Mouse (Mus musculus) natural killer cell, adult 2 months (primary cell): ENCODE results near the gene 9130409I23Rik.
A peak's percentile ranks its signal among the peaks of the same experiment; 100 is the strongest.
"Not testable (repeated sequence)": the region's sequence is repeated elsewhere in the genome, so short reads cannot be mapped to it uniquely, and the experiment has no call there.

Source experiments
- DNase-seq, 2 experiments: peaks; one replicate each; pipeline ENCODE4 v3.0.0; 2022; ENCODE audit warnings: low spot score in 2 of 2

9130409I23Rik gene

DNA sequence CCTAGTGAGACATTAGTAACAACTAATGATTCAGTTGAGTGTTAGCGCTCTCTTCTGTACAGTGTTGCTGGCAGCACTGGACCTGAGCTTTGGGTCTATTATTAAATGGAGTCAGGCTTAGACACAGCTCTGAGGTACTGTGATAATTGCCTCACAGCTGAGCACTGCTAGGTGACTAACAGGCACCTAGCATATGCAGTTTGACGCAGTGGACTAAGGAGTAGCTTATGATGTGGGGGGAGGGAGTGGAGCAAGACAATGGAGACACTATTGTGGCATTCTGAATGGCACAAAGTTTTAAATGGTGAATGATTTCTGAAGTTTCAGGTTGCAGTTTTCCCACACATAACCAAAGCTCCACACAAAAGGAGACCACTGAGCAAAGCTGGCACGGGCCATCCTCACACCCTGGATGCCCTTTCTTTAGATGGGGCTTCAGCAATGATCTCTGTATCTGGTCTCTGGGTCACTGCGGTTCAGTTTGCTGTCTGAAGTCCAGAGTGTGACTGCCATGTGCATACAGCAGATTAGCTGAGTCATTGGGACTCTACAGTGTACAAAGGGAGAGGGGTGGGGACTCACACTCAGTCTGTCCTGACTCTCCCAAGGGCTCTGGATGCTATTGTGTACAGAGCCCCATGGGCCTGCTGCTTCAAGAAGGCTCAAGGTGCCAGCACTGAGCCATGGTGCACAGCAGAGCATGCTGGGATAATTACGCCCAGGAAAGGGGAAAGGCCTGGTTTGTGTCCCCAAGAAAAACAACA, 15.8 kb upstream of the 9130409I23Rik start:
- DNase-seq = not testable (repeated sequence)

DNA sequence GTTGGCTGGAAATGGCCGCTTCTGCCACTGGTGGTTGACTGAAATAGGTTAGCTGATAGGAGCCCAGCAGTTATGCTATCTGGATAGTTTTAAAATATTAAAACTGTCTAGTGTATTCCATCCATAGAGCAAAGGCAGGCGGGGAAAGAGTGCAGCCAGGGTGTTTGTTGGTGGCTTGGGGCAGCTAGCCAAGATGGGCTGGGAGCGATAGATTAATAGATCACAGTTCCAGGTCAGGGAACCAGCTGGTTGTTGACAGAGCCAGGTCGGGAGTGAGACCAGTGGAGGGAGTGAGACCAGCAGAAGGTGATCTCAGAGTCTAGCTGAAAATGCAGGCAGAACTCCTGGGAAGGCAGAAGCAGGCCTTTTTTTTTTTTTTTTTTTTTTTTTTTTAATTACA, 13.4 kb upstream of the 9130409I23Rik start:
- no peak for DNase-seq

DNA sequence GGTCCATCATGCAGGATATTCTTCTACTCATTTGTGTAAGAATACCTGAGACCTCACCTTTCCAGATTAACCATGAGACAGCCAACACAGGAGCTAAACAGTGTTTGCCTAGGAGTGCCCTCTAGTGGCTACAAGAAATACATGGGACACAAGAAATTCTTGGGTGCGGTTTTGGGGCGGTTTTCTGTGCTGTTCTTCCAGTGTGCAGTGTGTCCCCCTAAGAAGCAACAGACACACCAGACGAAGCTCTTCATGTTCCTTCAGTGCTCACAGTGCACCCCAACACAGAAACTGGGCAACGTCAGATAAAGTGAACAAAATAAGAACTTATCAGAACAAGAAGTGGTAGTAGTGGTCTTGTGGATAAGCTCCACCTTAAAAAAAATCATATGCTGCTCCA, 11.4 kb upstream of the 9130409I23Rik start:
- peak in 1 of 2 experiments; percentile 33 for DNase-seq

- DNase-seq = no peak
Measured at GRCm38 (mm10) chr1:181047520-181047919, 3.5 kb upstream of the 9130409I23Rik start.

- no peak for DNase-seq
Measured at GRCm38 (mm10) chr1:181049328-181049842, 1.7 kb upstream of the 9130409I23Rik start.

DNA sequence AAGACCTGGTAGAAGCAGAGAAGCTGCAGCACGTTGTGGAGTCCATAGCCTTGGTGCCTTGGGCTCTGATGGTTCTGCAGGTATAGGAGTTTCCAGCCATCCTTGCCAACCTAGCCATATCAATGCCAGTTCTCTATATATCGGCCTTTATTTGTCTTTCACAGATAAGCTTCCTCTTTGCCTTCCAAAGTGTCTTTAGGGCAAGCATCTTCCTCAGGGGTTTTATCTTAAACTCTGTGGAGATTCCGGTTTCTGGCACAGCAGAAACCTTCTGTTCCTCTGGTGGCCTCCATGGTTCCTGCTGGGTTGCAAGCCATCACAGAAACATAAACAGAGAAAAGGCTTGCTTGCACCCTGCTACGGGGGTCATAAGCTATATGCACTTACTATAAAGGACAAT, 1.9 kb downstream of the 9130409I23Rik start:
- DNase-seq = no peak

GRCm38 (mm10) chr1:181061784-181062485, 10.9 kb downstream of the 9130409I23Rik start:
- no peak for DNase-seq

GRCm38 (mm10) chr1:181063991-181064390, 13.0 kb downstream of the 9130409I23Rik start:
- no peak for DNase-seq

GRCm38 (mm10) chr1:181064648-181065047, 13.6 kb downstream of the 9130409I23Rik start:
- no peak for DNase-seq

GRCm38 (mm10) chr1:181068344-181068743, 17.3 kb downstream of the 9130409I23Rik start:
- no peak for DNase-seq

DNA sequence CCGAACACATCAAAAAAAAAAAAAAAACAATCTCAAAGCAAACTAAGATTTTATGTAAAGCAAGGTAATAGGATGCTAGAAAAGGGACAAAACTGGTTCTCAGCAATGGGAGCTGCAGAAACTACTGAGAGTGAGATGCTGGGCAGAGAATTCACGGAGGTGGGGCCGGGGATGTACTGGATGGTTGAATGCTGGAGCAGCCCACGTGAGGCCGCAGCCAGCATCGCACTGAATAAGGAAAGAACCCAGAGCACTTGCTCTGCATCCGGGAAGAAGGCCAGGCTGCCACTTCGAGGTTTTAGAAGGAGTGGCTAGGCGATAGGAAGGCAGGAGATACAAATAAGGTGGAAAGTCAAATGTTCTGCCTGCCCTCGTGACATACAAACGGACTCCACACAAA, 18.6 kb downstream of the 9130409I23Rik start:
- no peak for DNase-seq

DNA sequence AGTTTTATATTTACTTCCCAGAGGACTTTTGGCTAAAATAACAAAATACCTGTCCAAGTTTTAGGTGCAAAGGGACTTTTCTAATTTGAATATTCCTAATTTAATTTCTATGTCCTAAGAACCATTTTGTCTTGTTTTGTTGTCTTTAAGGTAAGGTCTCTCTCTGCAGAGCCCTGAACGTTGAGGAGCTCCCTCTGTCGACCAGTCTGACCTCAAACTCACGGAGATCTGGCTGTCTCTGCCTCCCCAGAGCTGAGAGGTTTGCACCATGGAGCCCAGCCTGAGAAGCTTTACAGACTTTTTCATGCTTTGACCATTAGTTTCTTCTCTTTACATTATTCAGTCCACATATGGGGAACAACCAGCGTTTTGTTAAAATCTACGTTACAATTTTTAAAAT, 22.0 kb downstream of the 9130409I23Rik start:
- DNase-seq = no peak

- no peak for DNase-seq
Measured at GRCm38 (mm10) chr1:181084021-181084420, 33.0 kb downstream of the 9130409I23Rik start.

- DNase-seq = no peak
Measured at GRCm38 (mm10) chr1:181090048-181090447, 39.0 kb downstream of the 9130409I23Rik start.
